Mouse (Mus musculus): ENCODE data around the gene Tes. TPM values are rescaled to one million over a fixed set of nuclear protein-coding genes. Genes with fewer than 3 reads are reported as not detected.

Tes gene
- polyA plus RNA-seq, 1 experiment: 21.5 TPM

DNA sequence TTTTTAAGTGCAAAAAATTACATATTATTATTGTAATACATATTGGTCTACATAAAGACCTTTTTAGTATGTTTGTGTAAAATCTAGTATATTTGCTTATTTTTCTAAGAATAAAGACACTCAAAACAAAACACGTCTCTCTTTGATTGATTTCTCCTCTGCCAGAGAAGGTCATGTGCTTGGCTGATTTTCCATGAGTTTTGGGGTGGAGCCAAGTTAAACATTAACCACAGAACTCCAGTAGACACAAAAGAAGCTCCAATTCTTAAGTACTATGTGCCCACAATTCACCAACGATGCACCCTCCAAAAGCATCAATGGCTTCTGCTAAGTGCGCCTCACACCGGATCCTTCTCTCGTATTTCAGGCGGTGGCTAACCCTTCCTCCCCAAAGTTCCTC is 2.6 kb upstream of the Tes start:
- no peak overlapping the region for H3K4me3 ChIP-seq (ENCODE audit: insufficient read depth, low read depth, low read length)
- peak; percentile 87 for DNase-seq
- H3K27me3 ChIP-seq (replicated peaks; ENCODE audit: control insufficient read depth, insufficient read depth, low read length): no peaks in the 10 kb centered on the region
- H3K27ac ChIP-seq (ENCODE audit: insufficient read depth, low read depth, low read length): 0 out of 2 replicates have a peak overlapping the region, but pooled peaks have one; percentile 12
- TF ChIP-seq CTCF (conservative IDR thresholded peaks at IDR 0.05; ENCODE audit: insufficient read depth, insufficient read length, low read depth, low read length) (no peak), POLR2A (IDR thresholded peaks at IDR 0.05; ENCODE audit: low read depth, low read length) (no peak)
- H3K36me3 ChIP-seq (ENCODE audit: control insufficient read depth, insufficient read depth, low read length): no peaks in the 10 kb centered on the region
- 50% methylated on average over 6 of the region's 6 CpGs for WGBS
- H3K4me1 ChIP-seq (ENCODE audit: control insufficient read depth, insufficient read depth, low read length): peaks cover 6% of the 10 kb centered on the region

DNA sequence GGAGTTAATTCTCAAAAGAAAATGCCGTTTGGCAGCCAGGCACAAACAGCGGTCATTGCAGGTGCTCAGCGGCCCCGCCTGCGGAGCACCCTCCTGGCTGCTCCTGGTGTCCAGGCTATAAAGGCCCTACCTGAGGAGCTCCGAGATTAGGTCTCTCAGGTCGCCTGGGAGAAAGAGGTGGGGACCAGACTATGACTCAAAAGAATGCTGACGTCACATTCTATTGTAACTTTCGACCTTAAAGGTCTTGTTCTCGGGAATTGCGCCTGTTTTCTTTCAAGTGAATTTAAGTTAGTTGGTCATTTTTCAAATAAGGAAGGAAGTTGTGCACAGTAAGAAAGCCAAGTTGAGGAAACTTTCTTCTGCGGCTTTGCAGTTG is 831 bp downstream of the Tes start:
- Histone ChIP-seq H3K27me3 (replicated peaks; ENCODE audit: control insufficient read depth, insufficient read depth, low read length) (no peaks in the 10 kb centered on the region), H3K4me1 (ENCODE audit: control insufficient read depth, insufficient read depth, low read length) (peaks cover 4% of the 10 kb centered on the region), H3K4me3 (ENCODE audit: insufficient read depth, low read depth, low read length) (peak overlapping the region; percentile 69), H3K36me3 (ENCODE audit: control insufficient read depth, insufficient read depth, low read length) (no peaks in the 10 kb centered on the region), H3K27ac (ENCODE audit: insufficient read depth, low read depth, low read length) (no peak overlapping the region)
- TF ChIP-seq CTCF (conservative IDR thresholded peaks at IDR 0.05; ENCODE audit: insufficient read depth, insufficient read length, low read depth, low read length) (no peak), POLR2A (IDR thresholded peaks at IDR 0.05; ENCODE audit: low read depth, low read length) (no peak)
- DNase-seq: peak; percentile 33
- WGBS: 4% methylated on average over 12 of the region's 12 CpGs

DNA sequence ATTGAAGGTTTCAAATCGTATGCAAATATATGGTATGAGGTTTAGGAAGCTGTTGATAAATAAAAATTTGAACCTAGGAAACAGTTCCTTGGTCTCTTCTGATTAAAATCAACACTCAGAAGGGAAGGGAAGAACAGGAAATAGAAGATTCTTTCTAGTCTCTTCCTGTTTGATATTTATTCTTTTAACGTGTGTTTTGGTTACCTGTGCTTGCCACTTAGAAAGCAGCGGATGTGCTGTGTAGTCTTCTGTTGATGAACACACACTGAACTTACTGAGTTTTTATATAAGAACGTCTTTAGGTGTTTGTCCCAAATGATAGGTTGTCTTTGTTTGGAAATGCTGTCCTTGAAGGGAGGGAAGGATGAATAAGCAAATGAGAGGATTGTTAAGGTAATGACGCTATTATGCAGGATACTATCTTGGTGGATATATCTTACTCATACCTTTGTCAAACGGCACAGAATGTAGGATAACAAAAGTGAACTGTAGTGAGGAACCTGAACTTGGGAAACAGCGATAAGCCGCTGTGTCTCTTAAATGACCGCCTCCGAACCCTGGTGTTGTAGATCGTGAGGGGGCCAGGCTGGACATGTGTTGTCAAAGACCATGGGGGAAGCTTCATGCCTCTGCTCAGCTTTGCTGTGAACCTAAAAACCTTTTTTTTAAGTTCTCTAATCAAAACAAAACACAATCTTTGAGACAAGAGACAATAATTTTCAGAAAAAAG is 1.4 kb downstream of the Tes start:
- H3K4me1 ChIP-seq (ENCODE audit: control insufficient read depth, insufficient read depth, low read length): peaks cover 4% of the 10 kb centered on the region
- no peak for TF ChIP-seq POLR2A (IDR thresholded peaks at IDR 0.05; ENCODE audit: low read depth, low read length)
- TF ChIP-seq CTCF (conservative IDR thresholded peaks at IDR 0.05; ENCODE audit: insufficient read depth, insufficient read length, low read depth, low read length): no peak
- H3K4me3 ChIP-seq (ENCODE audit: insufficient read depth, low read depth, low read length): peak overlapping the region; percentile 69; the same call in 1 of the 2 replicates
- WGBS: 70% methylated on average over 11 of the region's 11 CpGs
- DNase-seq: no peak
- H3K27ac ChIP-seq (ENCODE audit: insufficient read depth, low read depth, low read length): no peak overlapping the region
- no peaks in the 10 kb centered on the region for H3K36me3 ChIP-seq (ENCODE audit: control insufficient read depth, insufficient read depth, low read length)
- H3K27me3 ChIP-seq (replicated peaks; ENCODE audit: control insufficient read depth, insufficient read depth, low read length): no peaks in the 10 kb centered on the region

DNA sequence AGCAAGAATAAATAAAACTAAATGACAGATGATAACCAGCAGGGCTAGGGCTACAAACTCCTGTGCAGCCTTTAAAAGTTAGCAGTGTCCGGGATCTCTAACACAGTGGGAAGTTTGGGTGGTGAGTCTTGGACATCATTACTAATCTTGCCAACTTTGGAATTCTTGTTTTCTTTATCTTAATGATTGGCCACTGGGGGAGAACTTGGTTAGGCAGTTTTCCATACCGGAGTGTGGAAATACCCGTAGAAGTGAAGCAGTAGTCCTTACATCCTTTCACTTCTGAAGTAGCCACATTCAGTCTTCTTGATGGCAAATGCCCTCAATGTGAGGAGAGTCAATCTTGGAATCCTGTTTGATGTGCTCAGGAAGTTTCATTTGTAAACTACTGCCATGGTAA is 7.0 kb downstream of the Tes start:
- Histone ChIP-seq H3K27me3 (replicated peaks; ENCODE audit: control insufficient read depth, insufficient read depth, low read length) (no peaks in the 10 kb centered on the region), H3K36me3 (ENCODE audit: control insufficient read depth, insufficient read depth, low read length) (no peaks in the 10 kb centered on the region), H3K4me3 (ENCODE audit: insufficient read depth, low read depth, low read length) (no peak overlapping the region), H3K27ac (ENCODE audit: insufficient read depth, low read depth, low read length) (no peak overlapping the region), H3K4me1 (ENCODE audit: control insufficient read depth, insufficient read depth, low read length) (no peaks in the 10 kb centered on the region; the same call in 1 of the 2 replicates)
- WGBS: 94% methylated on average over 3 of the region's 3 CpGs
- DNase-seq: no peak
- TF ChIP-seq CTCF (conservative IDR thresholded peaks at IDR 0.05; ENCODE audit: insufficient read depth, insufficient read length, low read depth, low read length) (no peak), POLR2A (IDR thresholded peaks at IDR 0.05; ENCODE audit: low read depth, low read length) (no peak)

DNA sequence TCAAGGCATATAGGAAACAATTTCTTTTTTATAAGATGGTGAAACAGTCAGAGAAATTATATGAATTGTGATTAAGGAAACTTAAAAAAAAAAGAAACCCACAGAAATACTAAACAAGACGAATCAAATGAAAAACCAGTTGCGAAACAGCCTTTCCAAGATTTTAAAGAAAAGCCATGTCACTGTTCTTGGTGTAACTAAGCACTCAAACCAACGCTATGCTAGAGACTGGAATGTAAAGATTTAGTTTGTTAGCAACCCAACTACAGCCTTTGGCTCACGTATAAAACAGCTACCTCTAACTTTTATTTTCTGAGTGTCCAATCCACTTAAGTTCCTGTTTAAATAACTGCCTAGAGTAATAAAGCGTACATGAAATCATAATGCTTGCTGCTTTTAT is 7.4 kb downstream of the Tes start:
- 96% methylated on average over 5 of the region's 5 CpGs for WGBS
- no peak for DNase-seq

DNA sequence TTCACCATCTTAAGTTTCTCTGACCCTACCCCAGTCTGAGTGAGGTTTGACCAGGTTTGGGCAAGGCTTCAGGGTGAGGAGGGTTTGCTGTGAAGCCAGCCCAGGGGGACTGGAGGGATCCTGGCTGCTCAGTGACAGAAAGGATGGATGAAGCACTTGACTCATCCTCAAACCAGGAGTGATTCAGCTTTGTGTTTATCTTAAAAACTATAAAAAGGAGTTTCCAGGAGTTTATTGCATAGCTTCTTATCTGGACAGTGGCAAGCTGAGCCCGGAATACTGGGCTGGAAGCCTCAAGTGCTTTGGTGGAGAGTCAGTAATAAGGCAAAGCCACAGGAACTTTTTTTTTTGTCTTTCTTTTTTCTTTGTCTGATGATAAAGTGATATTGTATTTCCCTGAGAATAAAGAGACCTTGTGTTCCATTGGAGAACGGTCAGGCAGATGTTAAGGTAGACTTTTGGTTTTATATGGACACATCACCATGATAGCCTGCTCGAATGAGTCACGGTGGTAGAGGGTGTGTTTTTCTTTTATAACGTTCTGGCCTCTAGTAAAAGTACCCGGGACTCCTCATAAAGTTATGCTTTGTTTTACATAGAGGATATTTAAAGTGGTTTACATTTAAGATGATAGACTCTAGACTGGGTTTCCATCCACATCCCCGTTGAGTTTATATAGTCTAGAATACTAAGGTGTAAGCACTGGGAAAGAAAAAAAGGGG is 8.0 kb downstream of the Tes start:
- H3K4me3 ChIP-seq (ENCODE audit: insufficient read depth, low read depth, low read length): no peak overlapping the region
- DNase-seq: no peak
- H3K36me3 ChIP-seq (ENCODE audit: control insufficient read depth, insufficient read depth, low read length): no peaks in the 10 kb centered on the region
- TF ChIP-seq CTCF (conservative IDR thresholded peaks at IDR 0.05; ENCODE audit: insufficient read depth, insufficient read length, low read depth, low read length): no peak
- no peak for TF ChIP-seq POLR2A (IDR thresholded peaks at IDR 0.05; ENCODE audit: low read depth, low read length)
- no peaks in the 10 kb centered on the region; the same call in 1 of the 2 replicates for H3K4me1 ChIP-seq (ENCODE audit: control insufficient read depth, insufficient read depth, low read length)
- no peak overlapping the region for H3K27ac ChIP-seq (ENCODE audit: insufficient read depth, low read depth, low read length)
- WGBS: 87% methylated on average over 7 of the region's 7 CpGs
- no peaks in the 10 kb centered on the region for H3K27me3 ChIP-seq (replicated peaks; ENCODE audit: control insufficient read depth, insufficient read depth, low read length)

More for the DNA sequence above, 7.4 kb downstream of the Tes start:
- no peaks in the 10 kb centered on the region for H3K36me3 ChIP-seq (ENCODE audit: control insufficient read depth, insufficient read depth, low read length)
- no peak overlapping the region for H3K4me3 ChIP-seq (ENCODE audit: insufficient read depth, low read depth, low read length)
- no peak overlapping the region for H3K27ac ChIP-seq (ENCODE audit: insufficient read depth, low read depth, low read length)
- TF ChIP-seq CTCF (conservative IDR thresholded peaks at IDR 0.05; ENCODE audit: insufficient read depth, insufficient read length, low read depth, low read length) (no peak), POLR2A (IDR thresholded peaks at IDR 0.05; ENCODE audit: low read depth, low read length) (no peak)
- H3K27me3 ChIP-seq (replicated peaks; ENCODE audit: control insufficient read depth, insufficient read depth, low read length): no peaks in the 10 kb centered on the region
- no peaks in the 10 kb centered on the region; the same call in 1 of the 2 replicates for H3K4me1 ChIP-seq (ENCODE audit: control insufficient read depth, insufficient read depth, low read length)

DNA sequence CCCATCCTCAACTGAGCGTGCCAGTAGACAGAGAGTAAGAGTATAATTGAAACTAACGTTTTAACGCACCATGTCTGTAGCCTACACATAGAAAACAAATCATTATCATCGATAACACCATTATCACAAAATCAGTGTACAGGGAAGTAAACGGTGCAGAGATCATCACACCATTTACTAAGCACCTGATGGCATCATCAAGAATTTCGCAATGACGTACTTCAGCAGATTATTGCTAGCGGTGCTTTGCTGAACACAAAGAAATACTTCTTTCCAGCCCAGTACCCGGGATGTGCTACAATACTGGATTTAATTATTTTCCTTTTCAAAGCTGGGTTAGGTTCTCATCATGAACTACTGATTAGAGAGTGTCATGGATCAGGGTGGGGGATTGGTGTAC is 12.3 kb downstream of the Tes start:
- Histone ChIP-seq H3K4me1 (ENCODE audit: control insufficient read depth, insufficient read depth, low read length) (peaks cover 8% of the 10 kb centered on the region; the same call in 1 of the 2 replicates), H3K27ac (ENCODE audit: insufficient read depth, low read depth, low read length) (no peak overlapping the region), H3K36me3 (ENCODE audit: control insufficient read depth, insufficient read depth, low read length) (no peaks in the 10 kb centered on the region), H3K27me3 (replicated peaks; ENCODE audit: control insufficient read depth, insufficient read depth, low read length) (no peaks in the 10 kb centered on the region), H3K4me3 (ENCODE audit: insufficient read depth, low read depth, low read length) (no peak overlapping the region)
- TF ChIP-seq POLR2A (IDR thresholded peaks at IDR 0.05; ENCODE audit: low read depth, low read length) (no peak), CTCF (conservative IDR thresholded peaks at IDR 0.05; ENCODE audit: insufficient read depth, insufficient read length, low read depth, low read length) (no peak)
- WGBS: 81% methylated on average over 9 of the region's 9 CpGs
- no peak for DNase-seq

Measured in kidney, adult 2 months (tissue).